Mouse (Mus musculus): ENCODE measurements at regions not wholly inside any gene's neighbourhood (a gene's known extent, or its start where the extent isn't known, plus 50 kb on each side); places are given as distances from the start of the nearest gene placed in this dataset.

- TF ChIP-seq GATA1 (IDR thresholded peaks at IDR 0.05; ENCODE audit: borderline replicate concordance, low read length) (no peak), CTCF (IDR thresholded peaks at IDR 0.05; ENCODE audit: low read depth, low read length) (no peak), TAL1 (conservative IDR thresholded peaks at IDR 0.05; ENCODE audit: low read depth, low read length) (no peak)
Observed at GRCm38 (mm10) chr1:157906168-157906567, 399.6 kb downstream of the Sec16b start.
